Mouse (Mus musculus) midbrain, embryonic 15.5 days (tissue): ENCODE measurements around the gene Ccdc175. TPM values are rescaled to one million over a fixed set of nuclear protein-coding genes. Genes with fewer than 3 reads are reported as not detected.

Experiments used
- ATAC-seq: fragments of 200-750 bp; cut with Nextera tagmentation; replicated peaks from 2 replicates; pipeline ENCODE4 v1.8.0; 2017; ENCODE audit warnings: moderate TSS enrichment
- H3K27ac ChIP-seq: fragments of 300-500 bp; sonication (generic); 2 replicates; pipeline ENCODE4 v1.5.1; 2015; ENCODE audit warnings: mild to moderate bottlenecking, inconsistent platforms
- H3K27me3 ChIP-seq: fragments of 300-500 bp; sonication (generic); replicated peaks from 2 replicates; pipeline ENCODE4 v1.6.1; 2015; ENCODE audit warnings: inconsistent platforms
- H3K36me3 ChIP-seq: fragments of 300-500 bp; sonication (generic); replicated peaks from 2 replicates; pipeline ENCODE4 v1.6.1; 2015; ENCODE audit warnings: inconsistent platforms
- H3K4me1 ChIP-seq: fragments of 300-500 bp; sonication (generic); 2 replicates; pipeline ENCODE4 v1.6.1; 2015; ENCODE audit warnings: inconsistent platforms
- H3K4me2 ChIP-seq: fragments of 300-500 bp; sonication (generic); 2 replicates; pipeline ENCODE4 v1.6.1; 2015; ENCODE audit warnings: inconsistent platforms, mild to moderate bottlenecking, moderate library complexity
- H3K4me3 ChIP-seq: fragments of 300-500 bp; sonication (generic); 2 replicates; pipeline ENCODE4 v1.5.1; 2015; ENCODE audit warnings: mild to moderate bottlenecking, inconsistent platforms
- H3K9ac ChIP-seq: fragments of 300-500 bp; sonication (generic); 2 replicates; pipeline ENCODE4 v1.6.1; 2015; ENCODE audit warnings: mild to moderate bottlenecking, inconsistent platforms
- H3K9me3 ChIP-seq: fragments of 300-500 bp; sonication (generic); 2 replicates; pipeline ENCODE4 v1.6.1; 2016; ENCODE audit warnings: inconsistent platforms
- WGBS: fragments of 180-500 bp; shearing (Covaris S2); methylation state at CpG from one replicate; pipeline ENCODE4 v1.1.7; 2015; ENCODE audit warnings: mixed read lengths; 5-methylcytosine and 5-hydroxymethylcytosine counted together
- polyA plus RNA-seq: library from polyadenylated mRNA; unstranded; fragments of >200 nt; fragmentation: Nextera tagmentation; extraction: Ambion mirVana; gene quantifications from 2 replicates; pipeline ENCODE4 v1.2.1, GENCODE M21; 2015

The Ccdc175 gene
- polyA plus RNA-seq: not detected in 2 replicates

DNA sequence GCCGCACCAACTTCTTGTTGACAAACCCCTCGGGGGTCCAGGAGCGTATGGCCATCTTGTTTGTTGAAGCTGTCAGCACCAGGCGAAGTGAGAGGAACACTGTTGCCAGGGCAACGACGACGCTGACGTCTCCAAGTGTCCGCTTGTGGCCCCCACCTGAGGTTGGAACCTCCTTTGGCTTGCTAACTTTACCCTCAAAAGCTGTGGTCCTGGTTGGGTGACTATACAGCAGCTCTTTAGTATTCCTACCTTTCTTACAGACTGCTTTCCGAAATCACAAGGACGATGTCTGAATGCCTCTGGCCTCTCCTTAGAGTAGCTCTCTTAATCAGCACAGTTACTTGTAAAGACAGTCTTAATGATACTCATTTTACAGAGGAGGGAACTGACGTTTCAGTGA is at the start of gene Ccdc175:
TSS of gene Ccdc175 (minus strand) at position 101 of the 400 bp plus-strand sequence.
- 78% methylated on average over 12 of the region's 12 CpGs for WGBS
- ATAC-seq: no peak
- no peak within 1 kb of the TSS for H3K4me2 ChIP-seq
- no peaks in the 10 kb centered on the region for H3K4me1 ChIP-seq
- no peaks in the 10 kb centered on the region for H3K36me3 ChIP-seq
- H3K27me3 ChIP-seq: no peaks in the 10 kb centered on the region
- no peak within 1 kb of the TSS for H3K9ac ChIP-seq
- H3K9me3 ChIP-seq: no peaks in the 10 kb centered on the region
- H3K4me3 ChIP-seq: no peak within 1 kb of the TSS
- no peak within 1 kb of the TSS for H3K27ac ChIP-seq

DNA sequence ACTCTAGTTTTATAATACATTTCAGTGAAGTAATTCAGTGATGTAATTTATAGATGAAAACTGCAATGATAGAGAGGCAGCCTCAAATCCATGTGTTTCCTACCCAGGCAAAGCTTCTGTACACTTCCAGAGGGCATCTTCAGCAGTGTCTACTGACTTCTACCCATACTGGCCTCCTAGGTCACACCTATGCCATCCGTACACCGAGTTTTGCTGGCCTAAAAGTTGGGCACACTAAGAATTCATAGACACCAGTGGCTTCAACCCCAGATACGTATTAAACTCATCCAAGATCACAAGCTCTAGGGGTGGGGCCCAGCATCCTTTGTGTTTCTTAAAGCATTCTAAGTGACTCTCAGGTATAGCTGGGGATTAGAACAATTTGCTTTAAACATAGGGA is 49.3 kb upstream of the Ccdc175 start:
- Histone ChIP-seq H3K4me1 (peaks cover 56% of the 10 kb centered on the region), H3K36me3 (no peaks in the 10 kb centered on the region), H3K9ac (peak overlapping the region; percentile 97), H3K4me3 (peak overlapping the region; percentile 84), H3K4me2 (peak overlapping the region; percentile 65), H3K27me3 (no peaks in the 10 kb centered on the region), H3K27ac (peak overlapping the region; percentile 98), H3K9me3 (no peaks in the 10 kb centered on the region)
- 71% methylated on average over 3 of the region's 3 CpGs for WGBS
- ATAC-seq: no peak

DNA sequence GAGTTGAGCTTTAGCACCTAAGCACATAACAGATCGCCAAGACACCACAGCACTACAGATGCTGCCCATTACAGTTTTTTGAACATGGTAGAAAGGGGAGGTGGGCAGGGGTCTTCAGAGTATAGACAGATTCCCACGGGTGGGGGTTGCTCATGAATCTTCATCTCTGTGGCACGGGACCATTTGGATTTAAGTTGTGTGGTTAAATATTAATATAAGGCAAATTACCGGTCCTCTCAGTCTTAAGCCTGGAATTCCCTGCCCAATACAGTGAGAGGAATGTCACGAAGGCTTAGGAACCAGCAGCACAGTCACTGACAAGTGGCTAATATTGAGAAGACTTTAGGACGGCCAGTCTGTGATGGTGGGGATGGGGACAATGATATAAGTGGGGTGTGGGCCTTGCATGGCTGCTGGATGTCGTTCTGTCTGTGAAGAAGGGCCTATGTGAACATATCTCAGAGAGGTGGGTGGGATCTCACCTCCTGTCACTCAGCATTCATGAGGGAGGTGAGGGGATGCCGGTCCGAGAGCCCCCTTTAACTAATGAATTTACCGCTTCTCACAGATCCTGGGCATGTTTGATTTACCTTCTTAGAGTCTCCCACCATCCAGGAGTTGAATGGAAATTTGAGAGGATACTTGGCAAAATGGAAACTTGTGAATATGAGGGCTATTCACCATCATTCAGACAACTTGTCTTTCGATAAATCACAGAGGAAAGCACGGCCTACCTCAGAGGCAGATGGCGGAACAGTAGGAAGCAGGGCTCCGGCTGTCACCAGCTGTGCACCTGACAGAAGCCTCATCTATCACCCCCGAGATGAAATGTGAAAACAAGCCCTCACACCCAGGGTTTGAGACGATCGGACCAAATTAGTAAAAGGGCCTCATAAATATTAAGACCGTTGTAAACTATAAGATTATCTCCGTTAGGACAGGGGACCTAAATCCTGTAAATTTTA is 48.3 kb upstream of the Ccdc175 start:
- no peaks in the 10 kb centered on the region for H3K36me3 ChIP-seq
- H3K27ac ChIP-seq: 0 out of 2 replicates have a peak overlapping the region, but pooled peaks have one; percentile 20
- peaks cover 67% of the 10 kb centered on the region for H3K4me1 ChIP-seq
- H3K9me3 ChIP-seq: no peaks in the 10 kb centered on the region
- peak overlapping the region; percentile 65 for H3K4me2 ChIP-seq
- H3K4me3 ChIP-seq: peak overlapping the region; percentile 84
- ATAC-seq: no peak
- 62% methylated on average over 19 of the region's 19 CpGs for WGBS
- H3K27me3 ChIP-seq: no peaks in the 10 kb centered on the region
- peak overlapping the region; percentile 6; the same call in 1 of the 2 replicates for H3K9ac ChIP-seq

- H3K4me2 ChIP-seq: peak overlapping the region; percentile 65
- peaks cover 71% of the 10 kb centered on the region for H3K4me1 ChIP-seq
- no peaks in the 10 kb centered on the region for H3K27me3 ChIP-seq
- no peak for ATAC-seq
- H3K4me3 ChIP-seq: peak overlapping the region; percentile 84
- WGBS: 78% methylated on average over 3 of the region's 3 CpGs
- no peaks in the 10 kb centered on the region for H3K36me3 ChIP-seq
- H3K9me3 ChIP-seq: no peaks in the 10 kb centered on the region
- no peak overlapping the region for H3K27ac ChIP-seq
- peak overlapping the region; percentile 18; the same call in 1 of the 2 replicates for H3K9ac ChIP-seq
Observed at GRCm38 (mm10) chr12:72232176-72232575, 47.3 kb upstream of the Ccdc175 start.

DNA sequence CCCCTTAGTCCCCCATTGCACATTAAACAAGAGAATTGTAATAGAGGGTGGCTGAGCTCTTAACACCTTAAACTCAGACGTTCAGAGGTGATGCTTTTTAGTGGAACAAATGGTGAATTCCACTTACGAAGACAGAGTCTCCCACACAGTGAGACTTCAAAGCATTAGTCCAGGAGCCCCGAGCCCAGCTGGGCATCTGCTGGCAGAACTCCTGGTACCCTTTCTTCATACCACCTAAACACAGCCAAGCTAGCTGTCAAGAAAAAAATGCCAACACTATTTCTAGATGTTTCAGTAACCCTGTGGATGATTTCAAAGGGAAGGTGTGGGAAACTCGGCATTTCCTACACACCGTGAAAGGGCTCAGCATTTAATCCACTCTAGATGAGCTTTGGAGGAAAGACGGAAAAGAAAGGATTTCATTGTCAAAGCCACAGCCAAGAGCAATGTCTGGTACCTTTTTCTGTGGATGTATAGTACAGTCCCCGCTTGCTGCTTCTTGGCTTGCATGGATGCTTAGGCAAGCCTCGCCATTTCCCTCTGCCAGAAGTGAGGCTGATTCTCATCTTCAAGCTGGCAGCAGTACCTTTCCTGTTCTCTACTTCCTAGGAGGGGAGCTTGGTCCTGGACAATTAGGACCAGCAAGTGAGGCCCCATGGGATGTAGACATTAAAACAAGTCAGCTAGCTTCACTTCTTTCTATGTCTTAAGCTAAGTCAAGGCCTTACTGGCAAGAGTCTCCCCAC is 44.8 kb upstream of the Ccdc175 start:
- 0 out of 2 replicates have a peak overlapping the region, but pooled peaks have one; percentile 9 for H3K27ac ChIP-seq
- ATAC-seq: no peak
- no peak overlapping the region for H3K4me3 ChIP-seq
- no peak overlapping the region for H3K9ac ChIP-seq
- 54% methylated on average over 8 of the region's 8 CpGs for WGBS
- no peaks in the 10 kb centered on the region for H3K27me3 ChIP-seq
- H3K4me1 ChIP-seq: peaks cover 89% of the 10 kb centered on the region
- no peaks in the 10 kb centered on the region for H3K9me3 ChIP-seq
- H3K4me2 ChIP-seq: peak overlapping the region; percentile 24
- no peaks in the 10 kb centered on the region for H3K36me3 ChIP-seq

DNA sequence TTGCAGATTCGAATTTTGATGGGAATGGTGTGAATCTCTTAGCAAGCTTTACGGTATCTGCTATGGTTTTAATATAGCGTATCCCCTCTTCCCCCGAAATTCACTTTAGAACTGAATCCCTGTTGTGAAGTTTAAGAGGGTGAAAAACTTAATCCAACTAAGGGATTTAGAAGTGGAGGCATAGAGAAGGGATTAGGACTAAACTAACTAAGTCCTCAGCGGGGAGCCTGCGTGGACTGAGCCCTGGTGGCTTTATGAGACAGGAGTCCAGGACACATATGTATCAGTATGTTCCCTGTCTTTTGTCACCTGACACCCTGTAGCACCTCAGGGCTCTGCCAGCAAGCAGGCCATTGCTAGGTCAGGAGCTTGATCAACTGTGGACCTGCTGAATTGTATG is 42.9 kb upstream of the Ccdc175 start:
- no peak overlapping the region for H3K4me3 ChIP-seq
- H3K9ac ChIP-seq: no peak overlapping the region
- H3K27me3 ChIP-seq: no peaks in the 10 kb centered on the region
- H3K36me3 ChIP-seq: peaks cover 6% of the 10 kb centered on the region
- H3K9me3 ChIP-seq: no peaks in the 10 kb centered on the region
- H3K27ac ChIP-seq: no peak overlapping the region
- no peak overlapping the region for H3K4me2 ChIP-seq
- H3K4me1 ChIP-seq: peaks cover 74% of the 10 kb centered on the region
- ATAC-seq: no peak
- WGBS: 50% methylated on average over 6 of the region's 6 CpGs

GRCm38 (mm10) chr12:72225371-72225770 is 40.5 kb upstream of the Ccdc175 start:
- no peak overlapping the region for H3K27ac ChIP-seq
- H3K36me3 ChIP-seq: peaks cover 27% of the 10 kb centered on the region
- no peaks in the 10 kb centered on the region for H3K27me3 ChIP-seq
- no peak overlapping the region for H3K4me2 ChIP-seq
- no peaks in the 10 kb centered on the region for H3K9me3 ChIP-seq
- ATAC-seq: no peak
- H3K4me3 ChIP-seq: no peak overlapping the region
- WGBS: 91% methylated on average over 3 of the region's 3 CpGs
- H3K9ac ChIP-seq: no peak overlapping the region
- H3K4me1 ChIP-seq: peaks cover 56% of the 10 kb centered on the region

DNA sequence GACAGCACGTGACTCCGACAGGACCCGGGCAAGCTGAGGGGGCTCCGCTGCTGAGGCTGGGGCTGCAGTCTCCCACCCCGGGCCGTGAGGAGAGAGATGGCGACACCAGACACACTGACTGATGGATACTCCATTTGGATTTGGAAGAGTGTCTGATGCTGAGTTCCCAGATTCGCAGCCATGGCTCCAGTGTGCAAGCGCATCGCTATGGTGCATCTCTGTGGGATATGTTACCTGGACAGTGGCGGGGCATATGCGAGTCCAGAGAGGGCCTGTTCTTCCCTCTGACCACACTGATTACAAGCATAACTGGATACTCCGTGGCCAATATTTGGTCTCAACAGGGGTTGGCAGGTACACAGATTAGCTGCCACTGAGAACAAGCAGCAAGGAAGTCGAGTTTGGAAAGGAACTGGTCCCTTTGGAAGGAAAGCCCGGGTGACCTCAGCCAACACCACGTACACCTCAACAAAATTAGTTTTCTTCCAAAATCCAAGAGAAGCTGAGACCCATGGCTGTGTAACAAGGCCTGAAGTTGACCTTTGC is 38.8 kb upstream of the Ccdc175 start:
- Histone ChIP-seq H3K27ac (no peak overlapping the region), H3K9me3 (no peaks in the 10 kb centered on the region), H3K36me3 (peaks cover 43% of the 10 kb centered on the region), H3K27me3 (no peaks in the 10 kb centered on the region), H3K4me1 (peaks cover 39% of the 10 kb centered on the region), H3K9ac (no peak overlapping the region), H3K4me2 (no peak overlapping the region), H3K4me3 (no peak overlapping the region)
- WGBS: 93% methylated on average over 16 of the region's 16 CpGs
- ATAC-seq: no peak

DNA sequence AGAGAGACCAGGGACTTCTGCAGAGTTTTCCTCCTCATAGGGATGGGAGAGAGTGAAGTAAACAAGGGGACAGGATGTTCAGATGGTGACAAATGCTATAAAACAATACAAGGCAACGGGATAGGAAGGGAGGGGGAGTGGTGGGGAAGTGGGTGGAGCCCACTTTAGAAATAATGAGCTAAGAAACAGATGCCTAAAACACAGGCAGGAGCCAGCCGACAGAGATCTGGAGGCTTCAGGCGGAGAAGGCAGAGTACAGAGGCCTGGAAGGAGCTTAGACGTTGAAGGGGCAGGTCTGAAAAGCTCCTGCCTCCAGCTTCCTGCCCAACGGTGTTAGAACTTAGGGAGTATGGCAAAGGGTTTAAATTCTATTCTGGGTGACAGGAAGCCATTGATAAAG is 28.7 kb upstream of the Ccdc175 start:
- Histone ChIP-seq H3K27me3 (no peaks in the 10 kb centered on the region), H3K4me1 (no peaks in the 10 kb centered on the region), H3K36me3 (peaks cover 80% of the 10 kb centered on the region), H3K4me3 (no peak overlapping the region), H3K9me3 (no peaks in the 10 kb centered on the region), H3K4me2 (no peak overlapping the region), H3K27ac (no peak overlapping the region), H3K9ac (no peak overlapping the region)
- no peak for ATAC-seq
- WGBS: 72% methylated on average over 5 of the region's 5 CpGs

DNA sequence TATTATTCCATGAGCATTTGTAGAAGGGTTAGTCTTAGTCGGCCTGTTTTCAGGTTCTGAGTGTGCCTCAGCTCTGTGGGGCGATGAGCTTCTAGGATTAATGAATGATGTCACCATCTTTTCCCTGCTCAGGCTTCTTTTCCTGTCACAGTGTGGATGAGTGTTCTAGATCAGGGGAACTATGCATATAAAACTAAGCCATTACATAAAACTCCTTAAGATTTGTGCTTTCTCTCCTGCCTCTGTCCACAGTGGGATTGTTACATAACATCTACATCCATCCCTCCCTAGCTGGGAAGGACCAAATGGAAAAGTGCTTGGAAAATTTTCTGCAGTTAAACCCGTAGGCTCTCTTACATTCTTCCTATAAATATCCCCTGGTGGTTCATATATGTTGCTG is 16.0 kb upstream of the Ccdc175 start:
- WGBS: 90% methylated on average over 3 of the region's 3 CpGs
- Histone ChIP-seq H3K4me3 (no peak overlapping the region), H3K4me2 (no peak overlapping the region), H3K27ac (no peak overlapping the region), H3K9ac (no peak overlapping the region), H3K4me1 (no peaks in the 10 kb centered on the region; the same call in 1 of the 2 replicates), H3K9me3 (no peaks in the 10 kb centered on the region), H3K36me3 (no peaks in the 10 kb centered on the region), H3K27me3 (no peaks in the 10 kb centered on the region)
- ATAC-seq: no peak

GRCm38 (mm10) chr12:72197925-72198486 is 13.2 kb upstream of the Ccdc175 start:
- H3K27me3 ChIP-seq: no peaks in the 10 kb centered on the region
- H3K4me2 ChIP-seq: no peak overlapping the region
- no peaks in the 10 kb centered on the region for H3K9me3 ChIP-seq
- no peak overlapping the region for H3K4me3 ChIP-seq
- no peaks in the 10 kb centered on the region; the same call in 1 of the 2 replicates for H3K4me1 ChIP-seq
- no peaks in the 10 kb centered on the region for H3K36me3 ChIP-seq
- H3K27ac ChIP-seq: no peak overlapping the region
- WGBS: 60% methylated on average over 18 of the region's 18 CpGs
- no peak for ATAC-seq
- no peak overlapping the region for H3K9ac ChIP-seq

- H3K9ac ChIP-seq: no peak overlapping the region
- no peak for ATAC-seq
- no peaks in the 10 kb centered on the region for H3K27me3 ChIP-seq
- no peaks in the 10 kb centered on the region for H3K9me3 ChIP-seq
- H3K27ac ChIP-seq: no peak overlapping the region
- no peaks in the 10 kb centered on the region for H3K36me3 ChIP-seq
- H3K4me3 ChIP-seq: no peak overlapping the region
- no peaks in the 10 kb centered on the region; the same call in 1 of the 2 replicates for H3K4me1 ChIP-seq
- no peak overlapping the region for H3K4me2 ChIP-seq
- 83% methylated on average over 7 of the region's 7 CpGs for WGBS
Observed at GRCm38 (mm10) chr12:72197434-72197833, 12.6 kb upstream of the Ccdc175 start.
